Mouse (Mus musculus) neural tube, embryonic 14.5 days (tissue): Measurements from ENCODE around the gene Cep63. TPM values are rescaled to one million over a fixed set of nuclear protein-coding genes. Genes with fewer than 3 reads are reported as not detected.

Experiments
- ATAC-seq: fragments of 200-750 bp; cut with Nextera tagmentation; 2 replicates; pipeline ENCODE4 v1.8.0; 2017; ENCODE audit warnings: low read depth, mild to moderate bottlenecking, moderate TSS enrichment, moderate library complexity
- H3K27ac ChIP-seq: fragments of 300-500 bp; sonication (generic); 2 replicates; pipeline ENCODE4 v1.5.1; 2014; ENCODE audit warnings: low read depth, mild to moderate bottlenecking, control low read depth, low read length, moderate library complexity, mixed read lengths
- H3K27me3 ChIP-seq: fragments of 300-500 bp; sonication (generic); 2 replicates; pipeline ENCODE4 v1.6.1; 2014; ENCODE audit warnings: low read length; ENCODE audit not compliant: control insufficient read depth, insufficient read depth
- H3K36me3 ChIP-seq: fragments of 300-500 bp; sonication (generic); 2 replicates; pipeline ENCODE4 v1.6.1; 2014; ENCODE audit warnings: low read length, mixed read lengths; ENCODE audit not compliant: control insufficient read depth, insufficient read depth
- H3K4me1 ChIP-seq: fragments of 300-500 bp; sonication (generic); 2 replicates; pipeline ENCODE4 v1.6.1; 2014; ENCODE audit warnings: low read length; ENCODE audit not compliant: control insufficient read depth, insufficient read depth
- H3K4me2 ChIP-seq: fragments of 300-500 bp; sonication (generic); 2 replicates; pipeline ENCODE4 v1.6.1; 2014; ENCODE audit warnings: mild to moderate bottlenecking, low read depth, low read length, control low read depth
- H3K4me3 ChIP-seq: fragments of 300-500 bp; sonication (generic); 2 replicates; pipeline ENCODE4 v1.5.1; 2014; ENCODE audit warnings: low read depth, low read length, control low read depth, mixed read lengths
- H3K9ac ChIP-seq: fragments of 300-500 bp; sonication (generic); replicated peaks from 2 replicates; pipeline ENCODE4 v1.6.1; 2014; ENCODE audit warnings: low read depth, mild to moderate bottlenecking, control low read depth, low read length, mixed read lengths
- H3K9me3 ChIP-seq: fragments of 300-500 bp; sonication (generic); 2 replicates; pipeline ENCODE4 v1.6.1; 2016; ENCODE audit warnings: low read length; ENCODE audit not compliant: control insufficient read depth
- WGBS: fragments of 180-500 bp; shearing (Covaris S2); extraction: QIAGEN DNeasy Blood & Tissue Kit; methylation state at CpG from one replicate; pipeline ENCODE4 v1.1.7; 2014; 5-methylcytosine and 5-hydroxymethylcytosine counted together
- polyA plus RNA-seq: library from polyadenylated mRNA; unstranded; fragments of >200 nt; fragmentation: Nextera tagmentation; extraction: Ambion mirVana; gene quantifications from 2 replicates; pipeline ENCODE4 v1.2.1, GENCODE M21; 2014

Cep63 gene
- polyA plus RNA-seq, 1 experiment from 2014 or later: 33.4 TPM

DNA sequence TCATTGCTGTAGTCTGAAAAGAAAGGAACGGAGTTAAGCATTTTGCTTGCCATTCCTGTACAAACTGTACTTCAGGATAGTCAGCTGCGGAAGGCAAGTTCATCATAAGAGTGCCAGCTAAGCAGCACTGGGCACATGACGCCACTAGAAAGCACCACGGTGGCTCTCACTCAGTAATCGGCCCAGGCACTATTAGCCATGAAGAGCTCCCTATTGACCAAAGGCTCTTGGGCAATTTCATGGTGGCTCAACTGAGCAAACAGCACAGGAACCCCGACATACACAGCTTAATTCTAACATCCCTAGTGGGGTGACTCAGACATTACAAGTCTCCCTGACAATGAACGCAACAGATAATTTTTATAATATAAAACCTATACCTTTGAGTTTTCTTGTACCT, 2.8 kb downstream of the Cep63 start:
- 79% methylated on average over 7 of the region's 7 CpGs for WGBS
- Histone ChIP-seq H3K4me1 (peaks cover 10% of the 10 kb centered on the region; the same call in 1 of the 2 replicates), H3K4me3 (no peak overlapping the region), H3K9me3 (no peaks in the 10 kb centered on the region), H3K27ac (no peak overlapping the region), H3K27me3 (no peaks in the 10 kb centered on the region), H3K9ac (no peak overlapping the region), H3K4me2 (no peak overlapping the region), H3K36me3 (no peaks in the 10 kb centered on the region)
- ATAC-seq: no peak

GRCm38 (mm10) chr9:102622876-102623275, 3.5 kb downstream of the Cep63 start:
- Histone ChIP-seq H3K27me3 (no peaks in the 10 kb centered on the region), H3K4me2 (no peak overlapping the region), H3K9me3 (no peaks in the 10 kb centered on the region), H3K27ac (no peak overlapping the region), H3K4me3 (no peak overlapping the region), H3K4me1 (peaks cover 10% of the 10 kb centered on the region; the same call in 1 of the 2 replicates), H3K9ac (no peak overlapping the region), H3K36me3 (no peaks in the 10 kb centered on the region)
- 90% methylated on average over 6 of the region's 6 CpGs for WGBS
- no peak for ATAC-seq

DNA sequence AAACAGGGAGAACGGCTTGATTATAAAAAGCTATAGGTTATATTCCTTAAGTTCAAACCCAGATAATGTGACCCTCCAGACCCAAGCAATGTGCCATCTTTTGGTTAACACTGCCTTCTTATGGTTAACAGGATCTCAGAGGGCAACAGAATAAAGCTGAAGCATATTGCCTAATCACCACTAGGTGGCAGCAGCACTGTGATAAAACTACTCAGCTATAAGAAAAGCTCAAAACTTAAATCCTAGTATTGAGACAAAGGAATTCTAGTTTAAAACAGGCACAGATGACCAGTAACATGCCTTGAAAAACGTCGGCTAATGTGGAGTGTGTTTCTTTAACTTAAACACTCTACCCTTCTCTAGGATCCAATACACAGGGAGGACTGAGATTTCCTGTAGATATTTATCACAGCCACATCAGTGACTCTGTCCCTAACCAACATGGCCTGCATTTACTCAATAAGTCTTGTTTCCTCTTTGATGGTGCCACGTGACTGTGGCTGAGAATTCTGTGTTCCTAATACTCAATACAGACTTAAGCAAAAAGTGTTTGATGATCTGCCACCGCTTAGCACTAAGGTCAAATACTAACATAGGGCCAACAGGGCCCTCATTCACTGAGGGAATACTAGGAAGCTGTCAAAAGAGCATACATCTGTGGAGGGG, 4.0 kb downstream of the Cep63 start:
- no peaks in the 10 kb centered on the region for H3K9me3 ChIP-seq
- no peak for ATAC-seq

DNA sequence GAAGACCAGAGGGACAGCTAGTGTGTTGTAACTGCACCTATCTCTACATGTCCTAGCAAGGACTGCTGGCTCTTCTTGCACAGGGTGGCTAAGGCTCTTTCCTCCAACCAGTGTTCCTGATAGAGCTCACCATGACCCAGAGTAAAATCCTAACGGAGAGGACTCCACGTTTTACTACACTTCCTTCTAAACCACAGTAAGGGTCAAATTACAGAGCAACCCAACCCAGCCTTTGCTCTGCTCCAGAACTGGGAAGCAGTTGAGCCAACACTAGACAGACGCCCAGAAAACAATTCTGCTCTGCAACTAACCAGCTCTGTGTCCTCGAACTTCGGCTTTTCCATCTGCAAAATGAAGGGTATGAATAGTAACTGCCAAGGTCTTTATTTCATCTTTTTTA, 4.9 kb downstream of the Cep63 start:
- Histone ChIP-seq H3K4me1 (peaks cover 7% of the 10 kb centered on the region; the same call in 1 of the 2 replicates), H3K9ac (no peak overlapping the region), H3K4me2 (no peak overlapping the region), H3K27me3 (no peaks in the 10 kb centered on the region), H3K9me3 (no peaks in the 10 kb centered on the region), H3K4me3 (no peak overlapping the region), H3K36me3 (no peaks in the 10 kb centered on the region; the same call in 1 of the 2 replicates), H3K27ac (no peak overlapping the region)
- WGBS: 51% methylated on average over 5 of the region's 5 CpGs
- no peak for ATAC-seq

More for the DNA sequence above, 4.0 kb downstream of the Cep63 start:
- peaks cover 10% of the 10 kb centered on the region; the same call in 1 of the 2 replicates for H3K4me1 ChIP-seq
- no peak overlapping the region for H3K9ac ChIP-seq
- no peak overlapping the region for H3K4me3 ChIP-seq
- H3K4me2 ChIP-seq: no peak overlapping the region
- H3K27me3 ChIP-seq: no peaks in the 10 kb centered on the region
- H3K36me3 ChIP-seq: no peaks in the 10 kb centered on the region
- 38% methylated on average over 5 of the region's 5 CpGs for WGBS
- no peak overlapping the region for H3K27ac ChIP-seq

- WGBS: 88% methylated on average over 9 of the region's 9 CpGs
- no peaks in the 10 kb centered on the region for H3K9me3 ChIP-seq
- H3K4me3 ChIP-seq: no peak overlapping the region
- no peak overlapping the region for H3K4me2 ChIP-seq
- no peak for ATAC-seq
- H3K27ac ChIP-seq: no peak overlapping the region
- H3K4me1 ChIP-seq: no peaks in the 10 kb centered on the region
- H3K27me3 ChIP-seq: no peaks in the 10 kb centered on the region
- peaks cover 8% of the 10 kb centered on the region; the same call in 1 of the 2 replicates for H3K36me3 ChIP-seq
- no peak overlapping the region for H3K9ac ChIP-seq
These were observed 10.1 kb downstream of the Cep63 start for GRCm38 (mm10) chr9:102616267-102616666.

GRCm38 (mm10) chr9:102615071-102615470, 11.3 kb downstream of the Cep63 start:
- 92% methylated on average over 3 of the region's 3 CpGs for WGBS
- Histone ChIP-seq H3K4me2 (no peak overlapping the region), H3K36me3 (peaks cover 11% of the 10 kb centered on the region; the same call in 1 of the 2 replicates), H3K4me1 (no peaks in the 10 kb centered on the region), H3K9me3 (no peaks in the 10 kb centered on the region), H3K27me3 (no peaks in the 10 kb centered on the region), H3K4me3 (no peak overlapping the region), H3K27ac (no peak overlapping the region), H3K9ac (no peak overlapping the region)
- ATAC-seq: no peak

GRCm38 (mm10) chr9:102609221-102609620, 17.1 kb downstream of the Cep63 start:
- H3K36me3 ChIP-seq: peaks cover 11% of the 10 kb centered on the region; the same call in 1 of the 2 replicates
- ATAC-seq: no peak
- WGBS: 92% methylated on average over 3 of the region's 3 CpGs

DNA sequence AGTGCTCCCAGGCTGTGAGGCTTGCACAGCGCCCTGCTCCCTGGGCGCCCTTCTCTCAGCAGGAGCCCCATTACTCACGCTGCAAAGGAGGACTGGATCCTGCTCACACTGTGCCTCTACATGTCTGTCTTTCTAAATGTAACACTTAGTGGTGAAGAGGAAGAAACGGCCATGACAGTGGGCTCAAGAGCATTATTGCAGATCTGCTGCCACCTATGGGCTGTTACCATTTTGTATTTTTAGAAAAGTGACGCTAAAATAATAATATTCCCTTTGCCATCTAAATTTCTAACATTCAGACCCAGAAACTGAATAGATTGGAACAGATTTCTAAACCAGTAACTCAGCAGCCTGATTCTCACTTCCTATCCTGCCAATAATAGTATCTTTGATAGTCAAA, 18.9 kb downstream of the Cep63 start:
- Histone ChIP-seq H3K9me3 (no peaks in the 10 kb centered on the region), H3K36me3 (peaks cover 10% of the 10 kb centered on the region; the same call in 1 of the 2 replicates), H3K27me3 (no peaks in the 10 kb centered on the region), H3K4me1 (no peaks in the 10 kb centered on the region), H3K4me2 (no peak overlapping the region), H3K27ac (no peak overlapping the region), H3K4me3 (no peak overlapping the region), H3K9ac (no peak overlapping the region)
- 61% methylated on average over 5 of the region's 5 CpGs for WGBS
- no peak for ATAC-seq

More at GRCm38 (mm10) chr9:102609221-102609620, 17.1 kb downstream of the Cep63 start:
- Histone ChIP-seq H3K9ac (no peak overlapping the region), H3K9me3 (no peaks in the 10 kb centered on the region), H3K4me1 (no peaks in the 10 kb centered on the region), H3K27me3 (no peaks in the 10 kb centered on the region), H3K4me2 (no peak overlapping the region), H3K4me3 (no peak overlapping the region), H3K27ac (no peak overlapping the region)

DNA sequence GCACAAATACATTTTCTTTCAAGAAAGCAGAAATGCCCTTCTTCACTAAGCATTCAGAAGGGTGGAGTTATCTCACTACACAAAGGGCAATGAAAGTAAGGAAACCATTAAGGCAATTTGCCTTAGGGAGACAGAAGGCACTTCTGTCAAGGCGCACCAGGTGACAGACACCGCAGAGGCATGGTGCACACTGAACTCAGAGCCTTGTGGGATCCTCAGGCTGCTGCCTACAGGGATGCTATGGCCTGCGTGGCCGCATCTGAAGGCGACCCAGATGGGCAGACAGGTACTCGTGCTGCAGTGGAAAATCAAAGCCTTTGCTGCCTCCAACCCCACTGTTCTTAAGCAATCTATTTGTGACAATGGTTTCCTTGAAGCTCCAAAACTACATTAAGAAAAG, 21.2 kb downstream of the Cep63 start:
- Histone ChIP-seq H3K27ac (no peak overlapping the region), H3K4me1 (no peaks in the 10 kb centered on the region), H3K27me3 (no peaks in the 10 kb centered on the region), H3K9ac (no peak overlapping the region), H3K4me3 (no peak overlapping the region), H3K9me3 (no peaks in the 10 kb centered on the region), H3K4me2 (no peak overlapping the region), H3K36me3 (peaks cover 16% of the 10 kb centered on the region; the same call in 1 of the 2 replicates)
- no peak for ATAC-seq
- 74% methylated on average over 6 of the region's 6 CpGs for whole genome bisulfite sequencing
